Mouse (Mus musculus) limb, embryonic 15.5 days (tissue): ENCODE data around the gene Klf7. TPM values are rescaled to one million over a fixed set of nuclear protein-coding genes. Genes with fewer than 3 reads are reported as not detected.
"Not testable (repeated sequence)": the region's sequence is repeated elsewhere in the genome, so short reads cannot be mapped to it uniquely, and the experiment has no call there.

Experiments
- ATAC-seq: fragments of 200-750 bp; cut with Nextera tagmentation; 2 replicates; pipeline ENCODE4 v1.8.0; 2017; ENCODE audit warnings: low read depth, moderate TSS enrichment; ENCODE audit not compliant: insufficient number of reproducible peaks, low FRiP score, low TSS enrichment
- H3K27ac ChIP-seq: fragments of 300-500 bp; sonication (generic); 2 replicates; pipeline ENCODE4 v1.5.1; 2015; ENCODE audit warnings: moderate library complexity, mild to moderate bottlenecking, inconsistent platforms
- H3K27me3 ChIP-seq: fragments of 300-500 bp; sonication (generic); 2 replicates; pipeline ENCODE4 v1.6.1; 2015; ENCODE audit warnings: inconsistent platforms
- H3K36me3 ChIP-seq: fragments of 300-500 bp; sonication (generic); 2 replicates; pipeline ENCODE4 v1.6.1; 2015; ENCODE audit warnings: inconsistent platforms
- H3K4me1 ChIP-seq: fragments of 300-500 bp; sonication (generic); 2 replicates; pipeline ENCODE4 v1.6.1; 2015; ENCODE audit warnings: inconsistent platforms
- H3K4me2 ChIP-seq: fragments of 300-500 bp; sonication (generic); 2 replicates; pipeline ENCODE4 v1.6.1; 2015; ENCODE audit warnings: mild to moderate bottlenecking, inconsistent platforms
- H3K4me3 ChIP-seq: fragments of 300-500 bp; sonication (generic); 2 replicates; pipeline ENCODE4 v1.5.1; 2015; ENCODE audit warnings: mild to moderate bottlenecking, inconsistent platforms
- H3K9ac ChIP-seq: fragments of 300-500 bp; sonication (generic); 2 replicates; pipeline ENCODE4 v1.6.1; 2015; ENCODE audit warnings: inconsistent platforms
- H3K9me3 ChIP-seq: fragments of 300-500 bp; sonication (generic); 2 replicates; pipeline ENCODE4 v1.6.1; 2016; ENCODE audit warnings: inconsistent platforms
- WGBS: fragments of 180-500 bp; shearing (Covaris S2); methylation state at CpG from one replicate; pipeline ENCODE4 v1.1.7; 2015; 5-methylcytosine and 5-hydroxymethylcytosine counted together
- polyA plus RNA-seq: library from polyadenylated mRNA; unstranded; fragments of >200 nt; fragmentation: Nextera tagmentation; extraction: Ambion mirVana; gene quantifications from 2 replicates; pipeline ENCODE4 v1.2.1, GENCODE M21; 2015

Gene Klf7
- polyA plus RNA-seq, 1 experiment from 2014 or later = 22.5 TPM

GRCm38 (mm10) chr1:64119358-64119794, 2.7 kb downstream of the Klf7 start:
- Histone ChIP-seq H3K4me2 (peak overlapping the region; percentile 63), H3K27ac (peak overlapping the region; percentile 62), H3K4me1 (peaks cover 31% of the 10 kb centered on the region), H3K27me3 (no peaks in the 10 kb centered on the region), H3K9ac (no peak overlapping the region; the same call in 1 of the 2 replicates), H3K36me3 (no peaks in the 10 kb centered on the region), H3K4me3 (peak overlapping the region; percentile 73), H3K9me3 (no peaks in the 10 kb centered on the region)
- ATAC-seq = no peak
- WGBS = 16% methylated on average over 7 of the region's 7 CpGs

GRCm38 (mm10) chr1:64118285-64119170, 3.6 kb downstream of the Klf7 start:
- H3K9me3 ChIP-seq = no peaks in the 10 kb centered on the region
- peak overlapping the region; percentile 63 for H3K4me2 ChIP-seq
- peak overlapping the region; percentile 73 for H3K4me3 ChIP-seq
- peaks cover 31% of the 10 kb centered on the region for H3K4me1 ChIP-seq
- WGBS = 35% methylated on average over 6 of the region's 6 CpGs
- H3K27me3 ChIP-seq = no peaks in the 10 kb centered on the region
- peak overlapping the region; percentile 62; the same call in 1 of the 2 replicates for H3K27ac ChIP-seq
- H3K9ac ChIP-seq = no peak overlapping the region
- no peak for ATAC-seq
- H3K36me3 ChIP-seq = no peaks in the 10 kb centered on the region

- Histone ChIP-seq H3K27me3 (no peaks in the 10 kb centered on the region), H3K27ac (no peak overlapping the region), H3K4me2 (no peak overlapping the region), H3K4me1 (peaks cover 31% of the 10 kb centered on the region), H3K36me3 (no peaks in the 10 kb centered on the region), H3K9me3 (no peaks in the 10 kb centered on the region), H3K4me3 (no peak overlapping the region), H3K9ac (no peak overlapping the region)
- 75% methylated on average over 11 of the region's 11 CpGs for WGBS
- ATAC-seq = no peak
Observed at GRCm38 (mm10) chr1:64117478-64118284, 4.4 kb downstream of the Klf7 start.

- Histone ChIP-seq H3K27me3 (no peaks in the 10 kb centered on the region), H3K4me3 (no peak overlapping the region), H3K36me3 (no peaks in the 10 kb centered on the region), H3K4me1 (peaks cover 31% of the 10 kb centered on the region), H3K4me2 (no peak overlapping the region), H3K9ac (no peak overlapping the region), H3K27ac (no peak overlapping the region), H3K9me3 (no peaks in the 10 kb centered on the region)
- 53% methylated on average over 6 of the region's 6 CpGs for WGBS
- no peak for ATAC-seq
Observed at GRCm38 (mm10) chr1:64116746-64117455, 5.2 kb downstream of the Klf7 start.

GRCm38 (mm10) chr1:64114579-64114978, 7.5 kb downstream of the Klf7 start:
- Histone ChIP-seq H3K36me3 (no peaks in the 10 kb centered on the region), H3K4me3 (no peak overlapping the region), H3K4me2 (no peak overlapping the region), H3K9ac (no peak overlapping the region), H3K9me3 (no peaks in the 10 kb centered on the region), H3K27ac (no peak overlapping the region), H3K4me1 (peaks cover 25% of the 10 kb centered on the region), H3K27me3 (no peaks in the 10 kb centered on the region)
- ATAC-seq = no peak
- WGBS = 76% methylated on average over 3 of the region's 3 CpGs

GRCm38 (mm10) chr1:64108653-64109052, 13.4 kb downstream of the Klf7 start:
- H3K9me3 ChIP-seq, H3K4me1 ChIP-seq, ATAC-seq, H3K9ac ChIP-seq, H3K27ac ChIP-seq, H3K27me3 ChIP-seq, H3K4me3 ChIP-seq, H3K4me2 ChIP-seq, H3K36me3 ChIP-seq: not testable (repeated sequence)
- 85% methylated on average over 3 of the region's 3 CpGs for WGBS

- no peaks in the 10 kb centered on the region for H3K9me3 ChIP-seq
- peaks cover 5% of the 10 kb centered on the region for H3K36me3 ChIP-seq
- no peak for ATAC-seq
- 71% methylated on average over 7 of the region's 7 CpGs for WGBS
- no peak overlapping the region for H3K27ac ChIP-seq
- H3K9ac ChIP-seq = no peak overlapping the region
- no peak overlapping the region for H3K4me2 ChIP-seq
- H3K4me3 ChIP-seq = no peak overlapping the region
- H3K4me1 ChIP-seq = 0 out of 2 replicates have a peak, but pooled peaks cover 2% of the 10 kb centered on the region
- H3K27me3 ChIP-seq = no peaks in the 10 kb centered on the region
Observed at GRCm38 (mm10) chr1:64107526-64107925, 14.6 kb downstream of the Klf7 start.

GRCm38 (mm10) chr1:64106127-64106526, 16.0 kb downstream of the Klf7 start:
- Histone ChIP-seq H3K4me1 (peaks cover 7% of the 10 kb centered on the region; the same call in 1 of the 2 replicates), H3K4me3 (no peak overlapping the region), H3K4me2 (no peak overlapping the region), H3K9me3 (no peaks in the 10 kb centered on the region), H3K36me3 (peaks cover 5% of the 10 kb centered on the region), H3K27me3 (no peaks in the 10 kb centered on the region), H3K9ac (no peak overlapping the region), H3K27ac (no peak overlapping the region)
- WGBS = 34% methylated on average over 5 of the region's 5 CpGs
- no peak for ATAC-seq

GRCm38 (mm10) chr1:64105181-64105646, 16.9 kb downstream of the Klf7 start:
- Histone ChIP-seq H3K27me3 (no peaks in the 10 kb centered on the region), H3K27ac (no peak overlapping the region), H3K36me3 (peaks cover 5% of the 10 kb centered on the region), H3K4me3 (no peak overlapping the region), H3K9me3 (no peaks in the 10 kb centered on the region), H3K4me2 (no peak overlapping the region), H3K4me1 (peaks cover 7% of the 10 kb centered on the region; the same call in 1 of the 2 replicates), H3K9ac (no peak overlapping the region)
- ATAC-seq = no peak
- 92% methylated on average over 7 of the region's 7 CpGs for WGBS

GRCm38 (mm10) chr1:64104665-64105064, 17.4 kb downstream of the Klf7 start:
- Histone ChIP-seq H3K4me1 (peaks cover 7% of the 10 kb centered on the region; the same call in 1 of the 2 replicates), H3K4me2 (no peak overlapping the region), H3K27me3 (no peaks in the 10 kb centered on the region), H3K27ac (no peak overlapping the region), H3K36me3 (peaks cover 5% of the 10 kb centered on the region), H3K4me3 (no peak overlapping the region), H3K9me3 (no peaks in the 10 kb centered on the region), H3K9ac (no peak overlapping the region)
- ATAC-seq = no peak
- WGBS = 74% methylated on average over 3 of the region's 3 CpGs

GRCm38 (mm10) chr1:64101331-64101730, 20.8 kb downstream of the Klf7 start:
- no peak overlapping the region for H3K9ac ChIP-seq
- peaks cover 18% of the 10 kb centered on the region for H3K4me1 ChIP-seq
- H3K27ac ChIP-seq = no peak overlapping the region
- ATAC-seq = no peak
- H3K36me3 ChIP-seq = peaks cover 5% of the 10 kb centered on the region
- no peaks in the 10 kb centered on the region for H3K27me3 ChIP-seq
- no peak overlapping the region for H3K4me3 ChIP-seq
- WGBS = 22% methylated on average over 3 of the region's 3 CpGs
- H3K4me2 ChIP-seq = no peak overlapping the region
- no peaks in the 10 kb centered on the region for H3K9me3 ChIP-seq
